Mouse (Mus musculus) stomach, postnatal 0 days (tissue): ENCODE results near the gene Tcf23. TPM values are rescaled to one million over a fixed set of nuclear protein-coding genes. Genes with fewer than 3 reads are reported as not detected.

ENCODE experiments used
- ATAC-seq: fragments of 200-750 bp; cut with Nextera tagmentation; 2 replicates; pipeline ENCODE4 v1.8.0; 2017; ENCODE audit not compliant: low FRiP score, low TSS enrichment
- DNase-seq: peaks from one replicate; pipeline ENCODE4 v3.0.0-alpha.2; 2016; ENCODE audit warnings: low spot score
- H3K27ac ChIP-seq: fragments of 300-500 bp; sonication (generic); replicated peaks from 2 replicates; pipeline ENCODE4 v1.5.1; 2014; ENCODE audit warnings: mild to moderate bottlenecking, control low read depth
- H3K27me3 ChIP-seq: fragments of 300-500 bp; sonication (generic); 2 replicates; pipeline ENCODE4 v1.6.1; 2014; ENCODE audit warnings: low read length; ENCODE audit not compliant: control insufficient read depth, insufficient read depth
- H3K36me3 ChIP-seq: fragments of 300-500 bp; sonication (generic); 2 replicates; pipeline ENCODE4 v1.6.1; 2014; ENCODE audit warnings: low read length, mixed read lengths; ENCODE audit not compliant: control insufficient read depth, insufficient read depth
- H3K4me1 ChIP-seq: fragments of 300-500 bp; sonication (generic); replicated peaks from 2 replicates; pipeline ENCODE4 v1.6.1; 2014; ENCODE audit warnings: antibody characterized with exemption; ENCODE audit not compliant: control insufficient read depth, insufficient read depth
- H3K4me2 ChIP-seq: fragments of 300-500 bp; sonication (generic); replicated peaks from 2 replicates; pipeline ENCODE4 v1.6.1; 2014; ENCODE audit warnings: low read depth, mild to moderate bottlenecking, control low read depth, moderate library complexity
- H3K4me3 ChIP-seq: fragments of 300-500 bp; sonication (generic); 2 replicates; pipeline ENCODE4 v1.5.1; 2014; ENCODE audit warnings: low read depth, low read length, control low read depth
- H3K9ac ChIP-seq: fragments of 300-500 bp; sonication (generic); 2 replicates; pipeline ENCODE4 v1.6.1; 2014; ENCODE audit warnings: mild to moderate bottlenecking, low read length, control low read depth, mixed read lengths
- H3K9me3 ChIP-seq: fragments of 300-500 bp; sonication (generic); 2 replicates; pipeline ENCODE4 v1.6.1; 2016; ENCODE audit warnings: low read length; ENCODE audit not compliant: control insufficient read depth
- CTCF ChIP-seq: IDR thresholded peaks from 2 replicates; pipeline ENCODE4 v1.5.1; 2016; ENCODE audit warnings: antibody characterized with exemption, low read depth, mild to moderate bottlenecking, moderate library complexity
- EP300 ChIP-seq: optimal IDR thresholded peaks from 2 replicates; pipeline ENCODE3; 2016; ENCODE audit warnings: antibody characterized with exemption
- WGBS: fragments of 180-500 bp; shearing (Covaris S2); extraction: QIAGEN DNeasy Blood & Tissue Kit; methylation state at CpG from one replicate; pipeline ENCODE4 v1.1.7; 2014; 5-methylcytosine and 5-hydroxymethylcytosine counted together
- polyA plus RNA-seq: library from polyadenylated mRNA; unstranded; fragments of >200 nt; fragmentation: Nextera tagmentation; extraction: Ambion mirVana; gene quantifications from 2 replicates; pipeline ENCODE4 v1.2.1, GENCODE M21; 2015

The Tcf23 gene
- polyA plus RNA-seq, 1 experiment from 2014 or later: 4.5 TPM

GRCm38 (mm10) chr5:30966189-30966588, 2.3 kb upstream of the Tcf23 start:
- no peaks in the 10 kb centered on the region for H3K9me3 ChIP-seq
- WGBS: 75% methylated on average over 4 of the region's 4 CpGs
- H3K4me2 ChIP-seq: no peak overlapping the region
- no peak overlapping the region for H3K9ac ChIP-seq
- H3K36me3 ChIP-seq: no peaks in the 10 kb centered on the region
- DNase-seq: no peak
- no peak for ATAC-seq
- no peak overlapping the region for H3K27ac ChIP-seq
- no peaks in the 10 kb centered on the region for H3K4me1 ChIP-seq
- H3K27me3 ChIP-seq: no peaks in the 10 kb centered on the region
- TF ChIP-seq EP300 (no peak), CTCF (no peak)
- H3K4me3 ChIP-seq: no peak overlapping the region

GRCm38 (mm10) chr5:30969440-30969839, 978 bp downstream of the Tcf23 start:
- DNase-seq: peak; percentile 47
- H3K9ac ChIP-seq: no peak overlapping the region
- 0 out of 2 replicates have a peak overlapping the region, but pooled peaks have one; percentile 35 for H3K27ac ChIP-seq
- H3K4me2 ChIP-seq: no peak overlapping the region
- no peaks in the 10 kb centered on the region for H3K9me3 ChIP-seq
- 45% methylated on average over 2 of the region's 2 CpGs for WGBS
- no peaks in the 10 kb centered on the region for H3K4me1 ChIP-seq
- H3K36me3 ChIP-seq: no peaks in the 10 kb centered on the region
- ATAC-seq: peak; percentile 89
- no peak overlapping the region for H3K4me3 ChIP-seq
- TF ChIP-seq EP300 (no peak), CTCF (no peak)
- H3K27me3 ChIP-seq: no peaks in the 10 kb centered on the region

DNA sequence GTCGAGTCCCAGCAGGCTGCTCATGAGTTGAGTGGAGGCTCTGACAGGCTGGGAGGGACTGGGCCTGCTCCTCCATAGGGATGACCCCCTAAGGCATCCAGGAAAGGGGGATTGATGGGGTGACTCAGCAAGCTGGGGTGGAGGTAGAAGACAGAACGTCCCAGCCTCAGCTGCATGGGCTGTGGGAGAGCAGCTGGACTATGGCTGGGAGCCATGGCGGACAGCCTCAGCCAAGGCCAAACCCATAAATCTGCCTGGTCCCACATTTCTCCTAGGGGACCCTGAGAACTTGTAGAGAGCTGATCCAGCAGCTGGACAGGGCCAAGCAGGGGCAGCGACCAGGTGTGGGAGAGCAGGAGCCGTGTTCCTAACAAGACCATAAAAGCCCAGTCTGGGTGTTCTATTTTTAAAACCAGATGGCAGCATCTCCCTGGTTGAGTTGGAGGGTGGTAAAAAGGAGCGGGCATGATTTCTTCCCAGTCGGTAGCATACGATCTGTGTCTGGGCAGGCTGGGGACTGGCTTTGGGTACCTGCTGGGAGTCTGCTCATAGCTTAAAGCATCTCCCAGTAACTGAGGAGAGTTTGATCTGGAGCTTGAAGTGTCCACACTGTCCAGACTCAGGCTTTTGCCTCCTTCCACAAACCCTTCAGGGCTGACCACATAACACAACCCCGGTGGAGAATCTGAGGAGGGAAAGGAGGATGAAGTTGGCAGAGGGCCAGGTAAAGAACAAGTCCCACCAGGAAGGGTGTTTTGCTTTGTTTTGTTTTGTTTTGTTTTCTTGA, 6.6 kb downstream of the Tcf23 start:
- Histone ChIP-seq H3K36me3 (no peaks in the 10 kb centered on the region), H3K4me1 (no peaks in the 10 kb centered on the region), H3K9me3 (no peaks in the 10 kb centered on the region), H3K4me2 (no peak overlapping the region), H3K4me3 (no peak overlapping the region), H3K9ac (no peak overlapping the region), H3K27me3 (no peaks in the 10 kb centered on the region), H3K27ac (peak overlapping the region; percentile 53)
- 46% methylated on average over 9 of the region's 9 CpGs for WGBS
- ATAC-seq: peak; percentile 70
- DNase-seq: no peak
- no peak for TF ChIP-seq EP300

DNA sequence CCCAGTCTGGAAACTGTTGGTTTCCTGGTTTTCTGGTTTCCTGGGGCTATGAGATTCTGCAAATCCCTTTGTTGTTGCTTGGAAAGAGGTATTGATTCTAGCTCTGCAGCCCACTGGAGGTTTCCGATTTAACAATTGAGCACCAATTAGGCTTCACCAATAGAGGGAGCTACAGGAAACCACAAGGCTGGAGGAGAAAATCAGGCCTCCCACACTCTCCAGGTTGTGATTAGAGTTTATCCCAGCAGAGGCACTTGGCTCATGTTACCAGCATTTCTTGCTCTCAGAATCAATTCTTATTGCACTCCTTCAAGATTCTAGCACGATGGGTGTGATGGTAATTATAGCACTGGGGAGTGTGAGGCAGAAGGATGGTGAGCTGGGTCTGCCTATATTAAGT, 13.9 kb downstream of the Tcf23 start:
- Histone ChIP-seq H3K9me3 (no peaks in the 10 kb centered on the region), H3K4me1 (no peaks in the 10 kb centered on the region), H3K27ac (no peak overlapping the region), H3K4me2 (no peak overlapping the region), H3K9ac (no peak overlapping the region), H3K36me3 (no peaks in the 10 kb centered on the region), H3K27me3 (no peaks in the 10 kb centered on the region), H3K4me3 (no peak overlapping the region)
- DNase-seq: no peak
- 17% methylated on average over 2 of the region's 2 CpGs for WGBS
- no peak for ATAC-seq
- TF ChIP-seq EP300 (no peak), CTCF (peak; percentile 77)

- no peak overlapping the region for H3K9ac ChIP-seq
- no peak overlapping the region for H3K4me2 ChIP-seq
- no peaks in the 10 kb centered on the region for H3K36me3 ChIP-seq
- H3K27me3 ChIP-seq: no peaks in the 10 kb centered on the region
- DNase-seq (no peak), ATAC-seq (no peak)
- 69% methylated on average over 5 of the region's 5 CpGs for WGBS
- H3K4me3 ChIP-seq: no peak overlapping the region
- no peak overlapping the region for H3K27ac ChIP-seq
- TF ChIP-seq EP300: no peak
- TF ChIP-seq CTCF: no peak
- no peaks in the 10 kb centered on the region for H3K4me1 ChIP-seq
- no peaks in the 10 kb centered on the region for H3K9me3 ChIP-seq
Measured at GRCm38 (mm10) chr5:30992980-30993676, 24.7 kb downstream of the Tcf23 start.

GRCm38 (mm10) chr5:30994074-30994473, 25.6 kb downstream of the Tcf23 start:
- H3K4me2 ChIP-seq: no peak overlapping the region
- H3K9me3 ChIP-seq: no peaks in the 10 kb centered on the region
- no peak for DNase-seq
- no peak for ATAC-seq
- no peak overlapping the region for H3K9ac ChIP-seq
- H3K27me3 ChIP-seq: no peaks in the 10 kb centered on the region
- TF ChIP-seq EP300 (no peak), CTCF (no peak)
- no peak overlapping the region for H3K27ac ChIP-seq
- WGBS: 73% methylated on average over 3 of the region's 3 CpGs
- no peaks in the 10 kb centered on the region for H3K36me3 ChIP-seq
- H3K4me1 ChIP-seq: no peaks in the 10 kb centered on the region
- no peak overlapping the region for H3K4me3 ChIP-seq
